Mouse (Mus musculus) heart, adult 11 months (tissue): ENCODE data around the gene Rgs8.
A peak's percentile ranks its signal among the peaks of the same experiment; 100 is the strongest.

Experiments
- DNase-seq: peaks from one replicate; pipeline ENCODE4 v3.0.0; 2022

Rgs8 gene

DNA sequence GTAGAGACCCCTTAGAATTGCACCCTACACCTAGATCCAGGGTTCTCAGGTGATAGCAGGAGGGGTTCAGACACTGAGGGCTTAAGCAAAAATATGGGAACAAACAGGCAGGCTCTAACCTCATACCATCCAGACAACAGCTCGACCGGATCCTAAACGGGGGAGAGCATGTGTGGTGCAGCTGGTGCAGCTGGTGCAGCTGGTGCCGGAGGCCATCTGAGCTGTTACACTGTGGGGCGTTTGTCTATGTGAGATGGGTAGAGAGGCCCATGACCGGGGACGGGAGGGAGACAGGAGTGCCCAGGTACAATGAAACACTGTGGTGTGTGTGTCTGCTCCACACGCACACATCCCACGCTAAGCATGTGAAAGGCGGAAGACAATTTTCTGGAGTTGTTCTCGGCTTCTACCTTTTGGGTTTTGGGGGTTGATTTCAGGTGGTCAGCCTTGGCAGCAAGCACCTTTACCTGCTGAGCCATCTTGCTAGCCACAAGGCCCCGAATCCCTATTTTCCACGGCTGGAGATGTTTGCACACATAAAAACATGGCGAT, 93.4 kb downstream of the Rgs8 start:
- peak; percentile 71 for DNase-seq

GRCm38 (mm10) chr1:153746728-153747127, 93.9 kb downstream of the Rgs8 start:
- peak; percentile 91 for DNase-seq

DNA sequence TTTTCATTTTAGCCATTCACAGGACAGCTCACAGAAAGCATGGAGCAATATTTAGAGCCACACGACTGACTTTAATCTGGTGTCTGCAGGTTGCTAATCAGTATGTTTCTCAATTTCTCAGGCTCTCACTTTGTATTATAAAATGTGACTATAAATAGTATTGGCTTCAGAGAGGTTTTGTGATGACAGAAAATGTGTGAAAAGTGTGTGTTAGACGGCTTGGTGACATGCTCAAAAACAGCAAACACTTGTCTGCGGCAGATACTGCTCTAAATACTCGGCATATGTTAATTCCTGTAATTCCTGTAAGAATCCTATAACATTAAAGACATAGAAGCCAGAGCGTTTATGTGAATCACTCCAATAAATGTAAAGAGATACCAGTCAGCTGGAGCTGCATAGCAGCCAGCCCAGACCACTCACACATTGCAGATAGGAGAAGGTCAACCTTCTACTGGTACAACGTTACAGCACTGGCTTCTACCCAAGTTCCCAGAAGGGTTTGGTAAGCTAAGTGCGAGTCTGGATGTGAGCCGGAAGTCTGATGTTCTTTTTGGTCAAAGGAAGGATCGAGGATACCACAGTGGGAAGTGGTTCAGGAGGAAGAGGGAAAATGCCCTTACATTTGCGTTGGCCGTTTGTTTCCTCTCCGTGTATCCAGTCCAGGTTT, 95.2 kb downstream of the Rgs8 start:
- peak; percentile 83 for DNase-seq

DNA sequence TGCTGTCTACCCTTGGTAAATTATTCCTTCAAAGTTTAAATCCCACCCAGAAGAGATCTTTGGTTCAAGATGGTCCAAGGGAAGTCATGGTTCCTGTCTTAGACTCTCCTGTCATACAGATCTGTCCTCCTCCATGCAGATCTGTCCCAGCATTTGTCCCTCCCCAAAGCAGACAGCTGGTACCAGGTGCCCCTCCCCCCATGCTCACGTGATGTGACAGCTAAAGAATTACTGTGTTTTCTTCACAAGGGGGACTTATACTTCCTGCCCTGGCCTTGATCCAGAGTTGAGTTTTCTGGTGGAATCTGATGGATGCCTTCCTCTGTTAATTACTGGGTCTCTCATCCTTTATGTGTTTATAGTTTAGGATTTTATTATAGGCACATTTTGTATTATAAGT, 95.7 kb downstream of the Rgs8 start:
- peak; percentile 93 for DNase-seq

- DNase-seq: peak; percentile 94
These were observed 96.5 kb downstream of the Rgs8 start, which contains the start of gene Rnasel for GRCm38 (mm10) chr1:153749211-153749801. TSS of gene Rnasel (plus strand) at chr1:153749426.
